Mouse (Mus musculus) MEL (cell line): ENCODE measurements around the gene Homer2. TPM values are rescaled to one million over a fixed set of nuclear protein-coding genes. Genes with fewer than 3 reads are reported as not detected.

ENCODE experiments used
- DNase-seq: peaks from one replicate; pipeline ENCODE4 v3.0.0; 2011; ENCODE audit warnings: low read depth, low spot score
- H3K27ac ChIP-seq: 2 replicates; pipeline ENCODE4 v1.5.1; 2012; ENCODE audit warnings: low read depth, mild to moderate bottlenecking, control low read depth, low read length, moderate library complexity; ENCODE audit not compliant: control insufficient read depth
- H3K27me3 ChIP-seq, 2 experiments: fragments of 150-350 bp in 1 of 2; sonication (generic) in 1 of 2; 2 replicates each; pipeline ENCODE4 v1.6.1; 2012; ENCODE audit warnings: low read length in 2 of 2, mild to moderate bottlenecking in 2 of 2, improper control_type of control experiment in 1 of 2, moderate library complexity in 1 of 2; ENCODE audit not compliant: insufficient read depth in 2 of 2, control insufficient read depth in 1 of 2
- H3K36me3 ChIP-seq, 2 experiments: 2 replicates each; pipeline ENCODE4 v1.6.1; 2012 to 2014; ENCODE audit warnings: low read length in 2 of 2, improper control_type of control experiment in 1 of 2, inconsistent platforms in 1 of 2, mild to moderate bottlenecking in 1 of 2; ENCODE audit not compliant: insufficient read depth in 2 of 2, control insufficient read depth in 1 of 2
- H3K4me1 ChIP-seq, 2 experiments: fragments of 150-350 bp in 1 of 2; sonication (generic) in 1 of 2; 2 replicates each; pipeline ENCODE4 v1.6.1; 2012; ENCODE audit warnings: low read length in 2 of 2, improper control_type of control experiment in 1 of 2, mild to moderate bottlenecking in 1 of 2; ENCODE audit not compliant: insufficient read depth in 2 of 2, control insufficient read depth in 1 of 2
- H3K4me3 ChIP-seq, 2 experiments: fragments of 150-350 bp in 1 of 2; sonication (generic) in 1 of 2; 2 replicates each; pipeline ENCODE4 v1.5.1; 2012; ENCODE audit warnings: low read depth in 2 of 2, low read length in 2 of 2, mild to moderate bottlenecking in 2 of 2, moderate library complexity in 2 of 2, control low read depth in 1 of 2, improper control_type of control experiment in 1 of 2; ENCODE audit not compliant: control insufficient read depth in 1 of 2, insufficient read depth in 1 of 2
- H3K79me2 ChIP-seq: 2 replicates; pipeline ENCODE4 v1.6.1; 2012; ENCODE audit warnings: mild to moderate bottlenecking, low read length, moderate library complexity; ENCODE audit not compliant: control insufficient read depth, poor library complexity, insufficient read depth
- H3K9ac ChIP-seq: 2 replicates; pipeline ENCODE4 v1.6.1; 2012; ENCODE audit warnings: low read depth, mild to moderate bottlenecking, control low read depth, low read length, moderate library complexity; ENCODE audit not compliant: control insufficient read depth, poor library complexity, severe bottlenecking
- H3K9me3 ChIP-seq: fragments of 150-350 bp; sonication (generic); replicated peaks from 2 replicates; pipeline ENCODE4 v1.6.1; 2012; ENCODE audit warnings: mild to moderate bottlenecking, low read length, improper control_type of control experiment, moderate library complexity; ENCODE audit not compliant: insufficient read depth
- CHD1 ChIP-seq: IDR thresholded peaks from 2 replicates; pipeline ENCODE4 v1.6.1; 2012; ENCODE audit warnings: low read depth, mild to moderate bottlenecking, inconsistent platforms, low read length, improper control_type of control experiment
- CHD2 ChIP-seq: IDR thresholded peaks from 2 replicates; pipeline ENCODE4 v1.6.1; 2011; ENCODE audit warnings: low read length, improper control_type of control experiment
- CTCF ChIP-seq, 3 experiments: IDR thresholded peaks in 2 of 3; conservative IDR thresholded peaks in 1 of 3; 2 replicates each; pipeline ENCODE4 v1.5.1; 2011 to 2012; ENCODE audit warnings: low read length in 3 of 3, low read depth in 2 of 3, mild to moderate bottlenecking in 2 of 3, improper control_type of control experiment in 1 of 3, inconsistent platforms in 1 of 3, mixed read lengths in 1 of 3, moderate library complexity in 1 of 3; ENCODE audit not compliant: control insufficient read depth in 1 of 3, insufficient read depth in 1 of 3, poor library complexity in 1 of 3, severe bottlenecking in 1 of 3
- ELF1 ChIP-seq: IDR thresholded peaks from 2 replicates; pipeline ENCODE4 v1.6.1; 2014; ENCODE audit warnings: low read depth, mild to moderate bottlenecking, inconsistent platforms, low read length, improper control_type of control experiment, moderate library complexity
- ETS1 ChIP-seq: IDR thresholded peaks from 2 replicates; pipeline ENCODE4 v1.6.1; 2012; ENCODE audit warnings: low read depth, mild to moderate bottlenecking, inconsistent platforms, low read length, improper control_type of control experiment, moderate library complexity
- GABPA ChIP-seq: IDR thresholded peaks from 2 replicates; pipeline ENCODE4 v1.6.1; 2012; ENCODE audit warnings: low read depth, mild to moderate bottlenecking, inconsistent platforms, low read length, improper control_type of control experiment, moderate library complexity
- GATA1 ChIP-seq: IDR thresholded peaks from 2 replicates; pipeline ENCODE4 v1.6.1; 2011; ENCODE audit warnings: low read depth, low read length, improper control_type of control experiment
- JUND ChIP-seq: IDR thresholded peaks from 2 replicates; pipeline ENCODE4 v1.6.1; 2011; ENCODE audit warnings: low read depth, mild to moderate bottlenecking, improper control_type of control experiment, low read length
- KAT2A ChIP-seq: conservative IDR thresholded peaks from 2 replicates; pipeline ENCODE4 v1.6.1; 2012; ENCODE audit warnings: low read depth, low read length, improper control_type of control experiment, inconsistent platforms
- MAZ ChIP-seq: IDR thresholded peaks from 2 replicates; pipeline ENCODE4 v1.6.1; 2012; ENCODE audit warnings: low read depth, mild to moderate bottlenecking, inconsistent platforms, low read length, improper control_type of control experiment
- MXI1 ChIP-seq: IDR thresholded peaks from 2 replicates; pipeline ENCODE4 v1.6.1; 2011; ENCODE audit warnings: mild to moderate bottlenecking, low read depth, low read length, improper control_type of control experiment
- MYB ChIP-seq: IDR thresholded peaks from 2 replicates; pipeline ENCODE4 v1.6.1; 2011; ENCODE audit warnings: mild to moderate bottlenecking, low read depth, low read length, improper control_type of control experiment
- MYC ChIP-seq: IDR thresholded peaks from 2 replicates; pipeline ENCODE4 v1.6.1; 2011; ENCODE audit warnings: low read depth, mild to moderate bottlenecking, low read length, improper control_type of control experiment, moderate library complexity
- POLR2A ChIP-seq, 2 experiments: IDR thresholded peaks; 2 replicates each; pipeline ENCODE4 v1.6.1; 2011 to 2012; ENCODE audit warnings: low read length in 2 of 2, mild to moderate bottlenecking in 2 of 2, control low read depth in 1 of 2, improper control_type of control experiment in 1 of 2, low read depth in 1 of 2, moderate library complexity in 1 of 2; ENCODE audit not compliant: control insufficient read depth in 1 of 2, insufficient read depth in 1 of 2, poor library complexity in 1 of 2
- POLR2AphosphoS5 ChIP-seq: IDR thresholded peaks from 2 replicates; pipeline ENCODE4 v1.6.1; 2012; ENCODE audit warnings: low read depth, borderline replicate concordance, mild to moderate bottlenecking, inconsistent platforms, low read length, moderate library complexity, mixed read lengths
- RAD21 ChIP-seq: IDR thresholded peaks from 2 replicates; pipeline ENCODE4 v1.6.1; 2011; ENCODE audit warnings: mild to moderate bottlenecking, low read depth, low read length, improper control_type of control experiment
- SIN3A ChIP-seq: IDR thresholded peaks from 2 replicates; pipeline ENCODE4 v1.6.1; 2012; ENCODE audit warnings: low read length, improper control_type of control experiment, inconsistent platforms
- SMC3 ChIP-seq: IDR thresholded peaks from 2 replicates; pipeline ENCODE4 v1.6.1; 2011; ENCODE audit warnings: low read depth, low read length, improper control_type of control experiment
- TAL1 ChIP-seq: IDR thresholded peaks from 2 replicates; pipeline ENCODE4 v1.6.1; 2012; ENCODE audit warnings: mild to moderate bottlenecking, inconsistent platforms, low read length, moderate library complexity, mixed read lengths
- TBP ChIP-seq: IDR thresholded peaks from 2 replicates; pipeline ENCODE4 v1.8.0; 2011; ENCODE audit warnings: low read depth, low read length, improper control_type of control experiment
- USF1 ChIP-seq: IDR thresholded peaks from 2 replicates; pipeline ENCODE4 v1.6.1; 2014; ENCODE audit warnings: low read depth, mild to moderate bottlenecking, inconsistent platforms, low read length, improper control_type of control experiment, moderate library complexity
- USF2 ChIP-seq, 2 experiments: IDR thresholded peaks; 2 replicates each; pipeline ENCODE4 v1.6.1; 2011 to 2012; ENCODE audit warnings: improper control_type of control experiment in 2 of 2, low read length in 2 of 2, borderline replicate concordance in 1 of 2, inconsistent platforms in 1 of 2, low read depth in 1 of 2, mild to moderate bottlenecking in 1 of 2; ENCODE audit not compliant: insufficient read depth in 1 of 2
- ZC3H11A ChIP-seq: IDR thresholded peaks from 2 replicates; pipeline ENCODE4 v1.6.1; 2012; ENCODE audit warnings: low read depth, mild to moderate bottlenecking, inconsistent platforms, low read length, improper control_type of control experiment
- ZKSCAN1 ChIP-seq: IDR thresholded peaks from 2 replicates; pipeline ENCODE4 v1.6.1; 2012; ENCODE audit warnings: low read depth, mild to moderate bottlenecking, inconsistent platforms, low read length, improper control_type of control experiment, moderate library complexity
- polyA plus RNA-seq, 2 experiments: library from polyadenylated mRNA; stranded (reverse) in 1 of 2; unstranded in 1 of 2; fragments of >175 nt in 1 of 2; fragments of >200 nt in 1 of 2; gene quantifications; 2 replicates each; pipeline versions ENCODE4 v1.2.1 to v1.2.4; 2012; ENCODE audit warnings: low replicate concordance in 2 of 2, low read depth in 1 of 2; ENCODE audit not compliant: insufficient read length in 2 of 2, insufficient read depth in 1 of 2, missing spikeins in 1 of 2
- total RNA-seq: library from RNA; depleted of rRNA; stranded (reverse); fragments of 300-350 nt; gene quantifications from 2 replicates; pipeline ENCODE4 v1.2.3, GENCODE M21; 2012

Gene Homer2
- total and polyA plus RNA-seq, 3 experiments, result 18.4 to 39.0 TPM; not detected in 1

DNA sequence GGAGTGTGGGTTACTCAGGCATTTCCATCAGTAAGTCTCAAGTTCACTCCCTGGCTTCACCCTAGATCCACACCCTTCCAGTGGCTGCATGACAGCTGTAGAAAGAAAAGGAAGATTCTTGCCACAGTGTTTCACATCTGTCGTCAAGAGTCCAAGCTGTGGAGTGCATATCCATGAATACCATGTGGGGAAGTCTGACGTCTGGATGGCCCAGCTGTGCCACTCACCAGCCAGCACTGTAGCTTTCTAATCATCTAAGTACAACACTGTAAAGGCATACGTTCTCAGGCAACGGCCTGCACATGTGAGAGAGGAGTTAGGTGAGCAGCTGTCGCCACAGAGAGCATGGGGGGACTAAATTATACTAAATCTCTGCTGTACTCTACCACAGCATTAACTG, 56.0 kb downstream of the Homer2 start:
- Histone ChIP-seq H3K27me3 (no peaks in the 10 kb centered on the region), H3K4me3 (no peak overlapping the region), H3K4me1 (no peaks in the 10 kb centered on the region), H3K79me2 (no peaks in the 10 kb centered on the region), H3K36me3 (no peaks in the 10 kb centered on the region), H3K9ac (no peak overlapping the region), H3K9me3 (no peaks in the 10 kb centered on the region), H3K27ac (no peak overlapping the region)
- DNase-seq, result no peak
- no peak for TF ChIP-seq SMC3
- TF ChIP-seq CHD2, result no peak

DNA sequence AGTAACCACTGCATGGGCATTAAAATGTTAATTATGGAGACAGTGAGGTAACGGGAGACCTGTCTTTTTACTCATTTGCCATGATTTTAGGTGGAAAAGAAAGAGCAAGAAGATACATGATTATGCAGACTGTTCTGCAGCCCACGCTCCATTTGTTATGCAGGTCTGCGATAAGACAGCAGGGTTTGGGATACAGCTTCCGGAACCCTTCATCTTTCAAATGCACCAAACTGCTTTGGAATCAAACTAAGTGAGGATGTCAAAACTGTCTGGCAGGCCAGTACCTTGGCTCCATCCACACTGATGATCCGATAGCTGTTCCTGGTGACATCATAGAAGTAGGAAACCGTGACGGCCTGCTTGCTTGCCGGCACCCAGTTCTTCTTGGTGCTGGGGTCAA, 58.1 kb downstream of the Homer2 start:
- DNase-seq, result no peak
- no peaks in the 10 kb centered on the region for H3K4me1 ChIP-seq
- no peaks in the 10 kb centered on the region for H3K27me3 ChIP-seq
- H3K9ac ChIP-seq, result no peak overlapping the region
- H3K79me2 ChIP-seq, result no peaks in the 10 kb centered on the region
- no peak overlapping the region for H3K4me3 ChIP-seq
- no peaks in the 10 kb centered on the region for H3K9me3 ChIP-seq
- no peaks in the 10 kb centered on the region for H3K36me3 ChIP-seq
- TF ChIP-seq CHD2 (no peak), KAT2A (no peak), GABPA (no peak), JUND (no peak), MAZ (no peak), POLR2A (IDR thresholded peaks at IDR 0.05; ENCODE audit: control insufficient read depth in 1 of 2, insufficient read depth in 1 of 2, low read depth in 1 of 2, low read length in 2 of 2, poor library complexity in 1 of 2) (no peak), USF2 (IDR thresholded peaks at IDR 0.05; ENCODE audit: borderline replicate concordance in 1 of 2, insufficient read depth in 1 of 2, low read depth in 1 of 2, low read length in 2 of 2) (no peak), CHD1 (no peak), CTCF (IDR thresholded peaks at IDR 0.05 in 2 of 3, conservative IDR thresholded peaks at IDR 0.05 in 1 of 3; ENCODE audit: control insufficient read depth in 1 of 3, insufficient read depth in 1 of 3, low read depth in 2 of 3, low read length in 3 of 3, poor library complexity in 1 of 3, severe bottlenecking in 1 of 3) (no peak), TBP (no peak), ZC3H11A (no peak), GATA1 (no peak), RAD21 (no peak), POLR2AphosphoS5 (no peak), ZKSCAN1 (no peak), MXI1 (no peak)
- no peak overlapping the region for H3K27ac ChIP-seq

DNA sequence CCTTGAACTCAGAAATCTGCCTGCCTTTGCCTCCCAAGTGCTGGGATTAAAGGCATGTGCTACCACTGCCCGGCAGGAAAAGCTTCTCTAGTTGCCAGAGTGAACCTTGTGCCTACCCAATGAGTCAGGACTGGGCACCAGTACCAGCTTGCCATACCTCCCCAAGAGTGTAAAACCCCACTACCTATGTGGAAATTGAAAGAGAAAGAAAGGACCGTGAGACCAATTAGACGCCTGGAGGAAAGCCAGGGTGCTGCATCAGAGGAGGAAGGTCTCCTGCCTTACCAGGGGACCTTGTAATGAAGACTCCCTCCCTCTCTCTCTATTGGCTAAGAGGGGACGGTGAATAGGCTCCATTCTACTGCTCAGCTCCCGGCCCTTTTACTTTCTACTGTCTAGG, 59.4 kb downstream of the Homer2 start:
- Histone ChIP-seq H3K36me3 (no peaks in the 10 kb centered on the region), H3K27ac (no peak overlapping the region), H3K9me3 (no peaks in the 10 kb centered on the region), H3K4me3 (no peak overlapping the region), H3K79me2 (no peaks in the 10 kb centered on the region), H3K4me1 (no peaks in the 10 kb centered on the region), H3K27me3 (no peaks in the 10 kb centered on the region), H3K9ac (no peak overlapping the region)
- TF ChIP-seq POLR2AphosphoS5 (no peak), ELF1 (no peak), MYC (no peak), MYB (no peak), SIN3A (no peak), POLR2A (IDR thresholded peaks at IDR 0.05; ENCODE audit: control insufficient read depth in 1 of 2, insufficient read depth in 1 of 2, low read depth in 1 of 2, low read length in 2 of 2, poor library complexity in 1 of 2) (no peak), CHD2 (no peak), CTCF (IDR thresholded peaks at IDR 0.05 in 2 of 3, conservative IDR thresholded peaks at IDR 0.05 in 1 of 3; ENCODE audit: control insufficient read depth in 1 of 3, insufficient read depth in 1 of 3, low read depth in 2 of 3, low read length in 3 of 3, poor library complexity in 1 of 3, severe bottlenecking in 1 of 3) (no peak), USF1 (no peak), ETS1 (no peak), TAL1 (no peak)
- no peak for DNase-seq
